Comparison of ENCODE assay signal across 30 mouse cellular contexts in genomic region chr9:20672047-20672446, GRCm38 (mm10). TPM values are rescaled to one million over a fixed set of nuclear protein-coding genes. Genes with fewer than 3 reads are reported as not detected.
DNase-seq lines count a peak whose midpoint lies in the region; ATAC-seq and TF ChIP-seq lines count a peak whose summit lies in the region.
"Had no signal": no experiment of that assay in that cellular context is flagged by ENCODE, and none has a peak within 500 bp of the region (broad histone marks: within the 10 kb centered on the region; RNA-seq: fewer than 3 reads in every experiment).

No protein-coding gene starts in this region.

- no peak overlapping the region for H3K4me3 ChIP-seq in kidney, embryonic 15.5 days (replicated peaks)
- peak overlapping the region; percentile 19 for H3K4me3 ChIP-seq in ES-Bruce4 (ENCODE audit: low read depth, low read length)
- no peak overlapping the region for H3K4me3 ChIP-seq in stomach, postnatal 0 days (ENCODE audit: low read depth, low read length)
- H3K4me3 ChIP-seq in hindbrain, embryonic 14.5 days (replicated peaks; ENCODE audit: low read length): no peak overlapping the region
- H3K4me3 ChIP-seq: gastrocnemius, adult 2 months; heart, embryonic 13.5 days; left cerebral cortex, adult 2 months; limb, embryonic 12.5 days; liver, embryonic 15.5 days; midbrain, embryonic 10.5 days had no signal

- TF ChIP-seq POLR2A in ES-Bruce4 (IDR thresholded peaks at IDR 0.05; ENCODE audit: insufficient read depth, low read length): no peak

- TF ChIP-seq CTCF in ES-Bruce4 (IDR thresholded peaks at IDR 0.05; ENCODE audit: low read depth, low read length): no peak
- TF ChIP-seq CTCF in stomach, postnatal 0 days (IDR thresholded peaks at IDR 0.05; ENCODE audit: low read depth): no peak

- TF ChIP-seq EP300 in ES-Bruce4 (IDR thresholded peaks at IDR 0.05; ENCODE audit: insufficient read depth, low read depth, low read length): no peak
- TF ChIP-seq EP300 in stomach, postnatal 0 days (optimal IDR thresholded peaks at IDR 0.05): no peak

- H3K27ac ChIP-seq in kidney, embryonic 15.5 days: no peak overlapping the region
- no peak overlapping the region for H3K27ac ChIP-seq in ES-Bruce4 (ENCODE audit: insufficient read depth, low read length)
- no peak overlapping the region for H3K27ac ChIP-seq in stomach, postnatal 0 days (replicated peaks)
- no peak overlapping the region for H3K27ac ChIP-seq in hindbrain, embryonic 14.5 days
- H3K27ac ChIP-seq: gastrocnemius, adult 2 months; heart, embryonic 13.5 days; hindbrain, postnatal 0 days; left cerebral cortex, adult 2 months; limb, embryonic 12.5 days; liver, embryonic 15.5 days had no signal

- no peaks in the 10 kb centered on the region for H3K4me1 ChIP-seq in kidney, embryonic 15.5 days
- H3K4me1 ChIP-seq in ES-Bruce4 (ENCODE audit: control insufficient read depth, insufficient read depth, low read length): peaks cover 2% of the 10 kb centered on the region
- H3K4me1 ChIP-seq in stomach, postnatal 0 days (replicated peaks; ENCODE audit: control insufficient read depth, insufficient read depth): no peaks in the 10 kb centered on the region
- H3K4me1 ChIP-seq in hindbrain, embryonic 14.5 days (replicated peaks; ENCODE audit: control insufficient read depth, insufficient read depth, low read length): no peaks in the 10 kb centered on the region
- H3K4me1 ChIP-seq: limb, embryonic 12.5 days had no signal

- no peaks in the 10 kb centered on the region for H3K9me3 ChIP-seq in kidney, embryonic 15.5 days (replicated peaks)
- H3K9me3 ChIP-seq in ES-Bruce4 (replicated peaks; ENCODE audit: control insufficient read depth, insufficient read depth, low read length, poor library complexity, severe bottlenecking): no peaks in the 10 kb centered on the region
- no peaks in the 10 kb centered on the region for H3K9me3 ChIP-seq in stomach, postnatal 0 days (ENCODE audit: control insufficient read depth, low read length)
- no peaks in the 10 kb centered on the region for H3K9me3 ChIP-seq in hindbrain, embryonic 14.5 days (ENCODE audit: control insufficient read depth, low read length)
- H3K9me3 ChIP-seq: G1E; heart, embryonic 13.5 days; limb, embryonic 12.5 days; liver, embryonic 15.5 days; midbrain, embryonic 10.5 days had no signal

- 86% methylated on average over 16 of the region's 16 CpGs for WGBS in kidney, embryonic 15.5 days
- WGBS in stomach, postnatal 0 days: 77% methylated on average over 16 of the region's 16 CpGs
- WGBS in hindbrain, embryonic 14.5 days: 80% methylated on average over 16 of the region's 16 CpGs

- H3K9ac ChIP-seq in kidney, embryonic 15.5 days: no peak overlapping the region
- H3K9ac ChIP-seq in ES-Bruce4 (ENCODE audit: low read depth, poor library complexity, severe bottlenecking): no peak overlapping the region
- no peak overlapping the region for H3K9ac ChIP-seq in stomach, postnatal 0 days (ENCODE audit: low read length)
- no peak overlapping the region for H3K9ac ChIP-seq in hindbrain, embryonic 14.5 days
- H3K9ac ChIP-seq: heart, embryonic 13.5 days; limb, embryonic 12.5 days; liver, embryonic 15.5 days; lung, embryonic 14.5 days had no signal

- no peak for DNase-seq in kidney, adult 18-20 months
- peak; percentile 22 for DNase-seq in ZHBTc4 (ENCODE audit: low read depth, low spot score)
- DNase-seq in stomach, postnatal 0 days (ENCODE audit: low spot score): no peak
- DNase-seq in hindbrain, embryonic 14.5 days (ENCODE audit: low spot score): no peak
- no peak for DNase-seq in right cerebral cortex, adult 2 months (ENCODE audit: low spot score in 2 of 2)
- DNase-seq: adrenal gland, adult 2 months; adrenal gland, postnatal 36 days; cerebellum, adult 18-20 months; gastrocnemius, adult 2 months; gastrocnemius, postnatal 36 days; heart, postnatal 14 days; kidney, postnatal 25 days; lung, embryonic 14.5 days; lung, postnatal 14 days; right cerebral cortex, postnatal 25 days; spleen, adult 18-20 months; thymus, postnatal 4 days had no signal

- H3K27me3 ChIP-seq in kidney, embryonic 15.5 days: no peaks in the 10 kb centered on the region
- H3K27me3 ChIP-seq in ES-Bruce4 (ENCODE audit: control insufficient read depth, insufficient read depth, low read length, poor library complexity, severe bottlenecking): no peaks in the 10 kb centered on the region
- no peaks in the 10 kb centered on the region for H3K27me3 ChIP-seq in stomach, postnatal 0 days (ENCODE audit: control insufficient read depth, insufficient read depth, low read length)
- H3K27me3 ChIP-seq in hindbrain, embryonic 14.5 days (ENCODE audit: control insufficient read depth, insufficient read depth, low read length): no peaks in the 10 kb centered on the region
- H3K27me3 ChIP-seq: limb, embryonic 12.5 days; liver, embryonic 15.5 days had no signal

- ATAC-seq in kidney, embryonic 15.5 days (replicated peaks; ENCODE audit: low FRiP score): 0 out of 2 replicates have a peak, but pooled peaks have one; percentile 24
- 0 out of 2 replicates have a peak, but pooled peaks have one; percentile 36 for ATAC-seq in stomach, postnatal 0 days (ENCODE audit: low FRiP score, low TSS enrichment)
- no peak for ATAC-seq in hindbrain, embryonic 14.5 days (ENCODE audit: low FRiP score)
- ATAC-seq: activated CD4-positive, CD25-positive, alpha-beta regulatory T cell, adult 4 months; forebrain, embryonic 16.5 days; hindbrain, postnatal 0 days; intestine, postnatal 0 days; midbrain, embryonic 16.5 days had no signal

- no peaks in the 10 kb centered on the region for H3K36me3 ChIP-seq in kidney, embryonic 15.5 days
- H3K36me3 ChIP-seq in ES-Bruce4 (ENCODE audit: control insufficient read depth, insufficient read depth, low read length, poor library complexity, severe bottlenecking): no peaks in the 10 kb centered on the region
- H3K36me3 ChIP-seq in stomach, postnatal 0 days (ENCODE audit: control insufficient read depth, insufficient read depth, low read length): no peaks in the 10 kb centered on the region
- peaks cover 35% of the 10 kb centered on the region for H3K36me3 ChIP-seq in hindbrain, embryonic 14.5 days (replicated peaks; ENCODE audit: control insufficient read depth, insufficient read depth)
- H3K36me3 ChIP-seq: G1E; heart, embryonic 13.5 days; limb, embryonic 12.5 days; liver, embryonic 15.5 days; midbrain, embryonic 10.5 days had no signal

- H3K4me2 ChIP-seq in kidney, embryonic 15.5 days: no peak overlapping the region
- no peak overlapping the region for H3K4me2 ChIP-seq in stomach, postnatal 0 days (replicated peaks; ENCODE audit: low read depth)
- no peak overlapping the region for H3K4me2 ChIP-seq in hindbrain, embryonic 14.5 days (replicated peaks)
- H3K4me2 ChIP-seq: heart, embryonic 13.5 days; limb, embryonic 12.5 days; liver, embryonic 15.5 days; lung, embryonic 14.5 days had no signal

RNA-seq across cellular contexts. Expression of gene Pin1, which starts 20.2 kb away (rescaled TPM):
- polyA plus RNA-seq in kidney, embryonic 15.5 days (2015; fragmentation: Nextera tagmentation; extraction: Ambion mirVana): 55.3 and 55.4 TPM in 2 replicates
- 17.6 and 20.9 TPM in 2 replicates for polyA plus RNA-seq in ES-Bruce4 (2011; ENCODE audit: insufficient read depth, insufficient read length, low read depth, missing spikeins)
- 28.2 and 28.7 TPM in 2 replicates for polyA plus RNA-seq in stomach, postnatal 0 days (2015; fragmentation: Nextera tagmentation; extraction: Ambion mirVana)
- 64.5 and 64.6 TPM in 2 replicates for polyA plus RNA-seq in hindbrain, embryonic 14.5 days (2014; fragmentation: Nextera tagmentation; extraction: Ambion mirVana)

RNA-seq across cellular contexts. Expression of gene Fbxl12, which starts 27.5 kb away (rescaled TPM):
- polyA plus RNA-seq in kidney, embryonic 15.5 days (2015; fragmentation: Nextera tagmentation; extraction: Ambion mirVana): 21.1 and 22.2 TPM in 2 replicates
- polyA plus RNA-seq in ES-Bruce4 (2011; ENCODE audit: insufficient read depth, insufficient read length, low read depth, missing spikeins): 19.6 and 20.2 TPM in 2 replicates
- polyA plus RNA-seq in stomach, postnatal 0 days (2015; fragmentation: Nextera tagmentation; extraction: Ambion mirVana): 7.2 and 8.2 TPM in 2 replicates
- polyA plus RNA-seq in hindbrain, embryonic 14.5 days (2014; fragmentation: Nextera tagmentation; extraction: Ambion mirVana): 10.2 and 10.5 TPM in 2 replicates

RNA-seq across cellular contexts. Expression of gene Ubl5, which starts 29.4 kb away (rescaled TPM):
- polyA plus RNA-seq in kidney, embryonic 15.5 days (2015; fragmentation: Nextera tagmentation; extraction: Ambion mirVana): 385 and 422 TPM in 2 replicates
- 288 and 314 TPM in 2 replicates for polyA plus RNA-seq in ES-Bruce4 (2011; ENCODE audit: insufficient read depth, insufficient read length, low read depth, missing spikeins)
- polyA plus RNA-seq in stomach, postnatal 0 days (2015; fragmentation: Nextera tagmentation; extraction: Ambion mirVana): 451 and 481 TPM in 2 replicates
- polyA plus RNA-seq in hindbrain, embryonic 14.5 days (2014; fragmentation: Nextera tagmentation; extraction: Ambion mirVana): 414 and 480 TPM in 2 replicates
